22 mouse cellular contexts compared by ENCODE assay signal in the genomic region with DNA sequence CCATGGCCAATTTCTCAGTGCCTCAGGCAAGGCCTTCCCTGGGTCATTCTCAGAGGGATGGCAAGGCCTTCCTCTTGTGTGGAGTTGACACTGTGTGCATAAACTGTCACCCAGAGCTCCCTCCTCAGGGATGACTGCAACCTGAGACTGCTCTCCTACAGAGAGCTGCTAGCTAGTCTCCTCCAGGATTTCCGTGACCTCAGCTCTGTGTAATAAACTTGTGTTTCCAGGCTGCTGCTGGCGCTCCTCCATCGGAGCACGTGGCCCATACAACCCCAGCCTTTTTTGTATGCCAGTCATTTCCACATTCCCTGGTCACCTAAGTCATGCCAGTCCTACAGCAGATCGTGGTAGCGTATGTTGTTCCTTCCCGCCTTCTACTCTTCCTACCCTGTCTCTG.
A peak's percentile ranks its signal among the peaks of the same experiment; 100 is the strongest.
DNase-seq lines count a peak whose midpoint lies in the region; ATAC-seq lines count a peak whose summit lies in the region.
"Had no signal": no experiment of that assay in that cellular context is flagged by ENCODE, and none has a peak within 500 bp of the region (broad histone marks: within the 10 kb centered on the region; RNA-seq: fewer than 3 reads in every experiment).

No protein-coding gene starts in this region.

- 80% methylated on average over 7 of the region's 7 CpGs for WGBS in heart, embryonic 16.5 days
- 81% methylated on average over 7 of the region's 7 CpGs for WGBS in heart, embryonic 11.5 days (ENCODE audit: insufficient replicate concordance)

- H3K9me3 ChIP-seq in heart, embryonic 16.5 days (replicated peaks; ENCODE audit: control insufficient read depth, low read length) = no peaks in the 10 kb centered on the region
- no peaks in the 10 kb centered on the region for H3K9me3 ChIP-seq in heart, embryonic 11.5 days (replicated peaks; ENCODE audit: control insufficient read depth, low read length)
- H3K9me3 ChIP-seq: forebrain, embryonic 12.5 days; intestine, embryonic 15.5 days; limb, embryonic 13.5 days; lung, embryonic 15.5 days; stomach, embryonic 15.5 days had no signal

- no peaks in the 10 kb centered on the region for H3K36me3 ChIP-seq in heart, embryonic 16.5 days (ENCODE audit: control insufficient read depth, insufficient read depth)
- no peaks in the 10 kb centered on the region for H3K36me3 ChIP-seq in heart, embryonic 11.5 days (ENCODE audit: control insufficient read depth, insufficient read depth, low read length)
- H3K36me3 ChIP-seq: forebrain, embryonic 12.5 days; intestine, embryonic 15.5 days; limb, embryonic 13.5 days; lung, embryonic 15.5 days; stomach, embryonic 15.5 days had no signal

- peak; percentile 53 for DNase-seq in gastrocnemius, adult 18-20 months (ENCODE audit: low spot score)
- DNase-seq in gastrocnemius, adult 8-10 months (ENCODE audit: low spot score in 2 of 2) = no peak
- DNase-seq in kidney, postnatal 36 days = peak; percentile 5 to 21
- DNase-seq in kidney, postnatal 14 days = no peak
- DNase-seq in cerebellum, adult 8-10 months = no peak
- DNase-seq: adrenal gland, adult 8-10 months; cerebellum, adult 11-12 months; cerebellum, postnatal 36 days; gastrocnemius, postnatal 25 days; heart, postnatal 10 days; lung, postnatal 4 days; right cerebral cortex, postnatal 25 days; thymus, adult 2 months had no signal

- peak overlapping the region; percentile 97; the same call in 1 of the 2 replicates for H3K27ac ChIP-seq in heart, embryonic 16.5 days (ENCODE audit: low read length)
- no peak overlapping the region for H3K27ac ChIP-seq in heart, embryonic 11.5 days (ENCODE audit: low read depth, low read length)
- H3K27ac ChIP-seq: forebrain, embryonic 12.5 days; hindbrain, embryonic 14.5 days; intestine, embryonic 15.5 days; limb, embryonic 13.5 days; liver, embryonic 14.5 days had no signal

- H3K4me3 ChIP-seq in heart, embryonic 16.5 days (ENCODE audit: low read length) = no peak overlapping the region
- no peak overlapping the region for H3K4me3 ChIP-seq in heart, embryonic 11.5 days (ENCODE audit: low read depth, low read length)
- H3K4me3 ChIP-seq: forebrain, embryonic 12.5 days; intestine, embryonic 15.5 days; limb, embryonic 13.5 days; lung, embryonic 15.5 days; stomach, embryonic 15.5 days had no signal

- H3K27me3 ChIP-seq in heart, embryonic 16.5 days (ENCODE audit: control insufficient read depth, insufficient read depth, low read length) = no peaks in the 10 kb centered on the region
- no peaks in the 10 kb centered on the region for H3K27me3 ChIP-seq in heart, embryonic 11.5 days (ENCODE audit: control insufficient read depth, insufficient read depth, low read length)
- H3K27me3 ChIP-seq: forebrain, embryonic 12.5 days; intestine, embryonic 15.5 days; lung, embryonic 15.5 days; stomach, embryonic 15.5 days had no signal

- H3K9ac ChIP-seq in heart, embryonic 16.5 days (ENCODE audit: low read length) = no peak overlapping the region
- no peak overlapping the region for H3K9ac ChIP-seq in heart, embryonic 11.5 days (ENCODE audit: low read depth, low read length)
- H3K9ac ChIP-seq: forebrain, embryonic 12.5 days; hindbrain, embryonic 14.5 days; intestine, embryonic 15.5 days; limb, embryonic 13.5 days; liver, embryonic 14.5 days; lung, embryonic 15.5 days; stomach, embryonic 15.5 days had no signal

- H3K4me2 ChIP-seq in heart, embryonic 16.5 days (ENCODE audit: low read depth, low read length) = no peak overlapping the region
- H3K4me2 ChIP-seq in heart, embryonic 11.5 days = no peak overlapping the region
- H3K4me2 ChIP-seq: forebrain, embryonic 12.5 days; hindbrain, embryonic 14.5 days; intestine, embryonic 15.5 days; limb, embryonic 13.5 days; lung, embryonic 15.5 days; stomach, embryonic 15.5 days had no signal

- ATAC-seq in heart, embryonic 16.5 days (replicated peaks; ENCODE audit: extremely low read depth, insufficient read depth, low FRiP score) = no peak
- ATAC-seq in heart, embryonic 11.5 days (replicated peaks; ENCODE audit: insufficient number of reproducible peaks, low FRiP score, low TSS enrichment) = no peak
- ATAC-seq: intestine, embryonic 15.5 days had no signal

- peaks cover 16% of the 10 kb centered on the region for H3K4me1 ChIP-seq in heart, embryonic 16.5 days (ENCODE audit: control insufficient read depth, insufficient read depth, low read length)
- peaks cover 16% of the 10 kb centered on the region for H3K4me1 ChIP-seq in heart, embryonic 11.5 days (ENCODE audit: control insufficient read depth, insufficient read depth, low read length)

Comparison
In these comparisons a context has a peak if more than half of its experiments do, and no peak if none do; other contexts are left out.
1. DNase-seq: peak in gastrocnemius, adult 18-20 months (single experiment) and kidney, postnatal 36 days (2 of 2); none in gastrocnemius, adult 8-10 months (0 of 2), kidney, postnatal 14 days (single experiment) and cerebellum, adult 8-10 months (single experiment).